Mouse (Mus musculus) left cerebral cortex, adult 18-20 months (tissue): Measurements from ENCODE around the gene Rtbdn. TPM values are rescaled to one million over a fixed set of nuclear protein-coding genes. Genes with fewer than 3 reads are reported as not detected.

ENCODE experiments used
- DNase-seq, 2 experiments: peaks; one replicate each; pipeline ENCODE4 v3.0.0; 2021 to 2022; ENCODE audit warnings: low spot score in 2 of 2, mixed read lengths in 1 of 2
- total RNA-seq, 2 experiments: library from RNA; stranded (reverse); gene quantifications; 2 replicates each; pipeline ENCODE4 v1.2.3; 2021

Gene Rtbdn
- total RNA-seq, 2 experiments from 2014 or later: 0.91 to 1.3 TPM

DNA sequence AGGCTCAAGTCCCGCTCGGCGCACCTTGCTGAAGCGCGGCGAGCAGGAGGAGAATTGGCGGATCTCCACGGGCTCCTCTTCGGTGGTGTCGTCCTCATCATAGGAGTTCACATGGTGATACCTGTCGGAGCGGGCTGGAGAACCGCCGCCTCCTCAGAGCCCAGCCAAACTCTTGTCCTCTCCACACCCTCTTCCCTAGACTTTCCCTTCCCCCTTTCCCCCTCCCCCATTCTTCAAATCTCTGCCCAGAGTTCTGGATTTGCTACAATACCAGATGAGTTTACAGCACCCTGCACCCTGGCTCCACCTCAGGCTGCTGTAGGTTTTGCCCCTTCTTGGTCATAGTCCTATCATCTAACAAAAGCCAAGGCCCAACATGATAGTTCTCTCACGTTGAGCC is 28.1 kb upstream of the Rtbdn start:
- DNase-seq: no peak

DNA sequence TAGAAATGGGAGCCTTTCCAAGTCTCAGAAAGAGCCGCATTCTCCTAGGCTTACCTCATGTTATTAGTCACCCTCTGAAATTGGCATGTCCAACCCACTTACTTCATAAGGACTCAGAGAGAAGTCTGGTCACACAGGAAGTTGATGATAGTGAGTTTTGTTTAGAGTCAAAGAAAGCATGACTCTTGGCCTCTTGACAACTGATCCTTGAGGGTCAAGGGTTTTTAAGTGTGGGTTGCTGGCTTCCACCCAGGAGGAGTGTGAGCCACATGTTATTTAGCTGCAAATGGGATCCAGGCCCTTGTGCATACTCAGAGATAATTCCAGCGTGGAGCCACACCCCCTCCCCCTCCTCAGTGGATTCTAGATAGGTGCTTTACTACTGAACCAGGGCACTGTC is 25.2 kb upstream of the Rtbdn start:
- no peak for DNase-seq

- no peak for DNase-seq
Measured at GRCm38 (mm10) chr8:84925557-84925956, 21.2 kb upstream of the Rtbdn start.

- DNase-seq: no peak
Measured at GRCm38 (mm10) chr8:84927513-84927912, 19.3 kb upstream of the Rtbdn start.

- peak; percentile 75 to 79 for DNase-seq
Measured at GRCm38 (mm10) chr8:84928456-84929306, 18.1 kb upstream of the Rtbdn start.

GRCm38 (mm10) chr8:84930582-84930981 is 16.2 kb upstream of the Rtbdn start:
- DNase-seq: no peak

DNA sequence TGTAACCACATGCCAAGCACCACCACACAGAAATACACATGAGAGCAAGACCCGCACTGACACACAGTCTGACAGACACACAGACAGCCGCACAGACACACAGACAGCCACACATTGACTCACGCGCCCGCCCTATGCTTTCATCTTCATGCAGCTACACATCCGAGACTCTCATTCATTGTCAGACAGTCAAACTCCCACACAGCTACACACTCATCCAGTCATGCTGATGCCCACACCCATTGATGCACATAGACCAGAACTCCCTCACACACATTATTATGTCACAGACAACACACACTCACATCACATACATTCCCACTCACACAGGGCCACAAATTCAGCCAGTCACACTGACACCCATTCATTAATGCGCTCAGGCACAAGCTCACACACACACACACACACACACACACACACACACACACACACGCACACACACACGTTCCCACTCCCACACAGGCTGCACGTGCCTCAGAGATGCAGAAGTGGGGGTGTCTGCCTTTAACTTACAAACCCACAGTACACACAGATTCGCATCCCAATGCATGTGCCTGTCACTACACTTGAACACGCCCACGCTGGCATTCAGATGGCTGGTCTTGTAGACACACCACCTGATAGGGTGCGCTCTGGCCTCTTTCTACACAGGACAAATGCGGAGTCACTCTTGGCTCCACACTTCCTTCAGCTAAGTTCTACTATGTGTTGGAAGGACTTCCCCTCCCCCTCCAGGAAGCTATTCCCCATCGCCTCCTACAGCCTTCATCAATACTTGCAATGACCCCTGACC is 12.8 kb upstream of the Rtbdn start:
- peak in 1 of 2 experiments; percentile 40 for DNase-seq

GRCm38 (mm10) chr8:84934860-84935259 is 11.9 kb upstream of the Rtbdn start:
- peak; percentile 48 to 50 for DNase-seq

GRCm38 (mm10) chr8:84935489-84935888 is 11.3 kb upstream of the Rtbdn start:
- no peak for DNase-seq

DNA sequence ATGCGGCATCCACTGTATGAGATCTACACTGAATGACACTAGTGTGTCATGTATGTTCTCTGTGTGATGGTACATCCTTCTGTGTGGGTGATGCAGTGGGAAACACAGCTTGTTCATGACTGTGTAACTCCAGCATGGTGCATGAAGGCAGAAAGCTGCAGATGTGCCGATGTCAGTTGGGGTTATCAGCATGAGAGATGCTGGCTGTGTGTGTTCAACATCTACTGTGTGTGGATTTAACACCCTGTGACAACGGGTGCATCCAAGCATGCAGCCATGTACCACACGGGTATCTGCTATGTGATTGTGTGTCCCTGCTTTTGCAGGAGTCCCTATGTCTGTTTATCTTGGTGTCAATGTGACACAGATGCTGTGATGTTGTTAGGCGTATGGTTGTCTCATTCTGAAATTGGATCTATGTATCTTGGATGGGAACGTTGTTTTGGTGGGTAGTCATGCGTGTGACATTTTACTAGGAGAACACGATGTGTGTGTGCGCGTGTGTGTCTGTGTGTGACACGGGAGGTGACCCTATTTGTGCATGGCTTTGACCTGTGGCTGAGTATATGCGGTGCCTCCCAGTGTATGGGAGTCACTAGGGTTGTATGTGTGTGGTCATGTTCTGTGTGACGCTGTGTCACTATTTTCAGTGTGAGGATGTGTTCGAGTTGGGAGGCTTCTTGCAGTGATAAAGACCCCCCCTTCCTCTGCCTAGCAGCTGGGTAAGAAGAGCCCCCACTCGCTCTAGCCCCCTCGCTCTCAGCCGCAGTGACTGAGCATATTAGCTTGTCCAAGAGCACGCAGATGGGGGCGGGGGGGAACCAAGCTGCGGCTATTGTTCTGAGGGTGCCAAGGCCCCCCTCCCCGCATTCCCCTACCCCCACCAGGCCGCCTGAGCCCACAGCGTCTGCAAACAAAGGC is 10.5 kb upstream of the Rtbdn start:
- DNase-seq: no peak

- peak; percentile 81 to 83 for DNase-seq
Measured at GRCm38 (mm10) chr8:84936962-84937546, 9.7 kb upstream of the Rtbdn start, which contains the start of gene Mast1. Gene Mast1, minus strand, starts transcription at chr8:84937359.

DNA sequence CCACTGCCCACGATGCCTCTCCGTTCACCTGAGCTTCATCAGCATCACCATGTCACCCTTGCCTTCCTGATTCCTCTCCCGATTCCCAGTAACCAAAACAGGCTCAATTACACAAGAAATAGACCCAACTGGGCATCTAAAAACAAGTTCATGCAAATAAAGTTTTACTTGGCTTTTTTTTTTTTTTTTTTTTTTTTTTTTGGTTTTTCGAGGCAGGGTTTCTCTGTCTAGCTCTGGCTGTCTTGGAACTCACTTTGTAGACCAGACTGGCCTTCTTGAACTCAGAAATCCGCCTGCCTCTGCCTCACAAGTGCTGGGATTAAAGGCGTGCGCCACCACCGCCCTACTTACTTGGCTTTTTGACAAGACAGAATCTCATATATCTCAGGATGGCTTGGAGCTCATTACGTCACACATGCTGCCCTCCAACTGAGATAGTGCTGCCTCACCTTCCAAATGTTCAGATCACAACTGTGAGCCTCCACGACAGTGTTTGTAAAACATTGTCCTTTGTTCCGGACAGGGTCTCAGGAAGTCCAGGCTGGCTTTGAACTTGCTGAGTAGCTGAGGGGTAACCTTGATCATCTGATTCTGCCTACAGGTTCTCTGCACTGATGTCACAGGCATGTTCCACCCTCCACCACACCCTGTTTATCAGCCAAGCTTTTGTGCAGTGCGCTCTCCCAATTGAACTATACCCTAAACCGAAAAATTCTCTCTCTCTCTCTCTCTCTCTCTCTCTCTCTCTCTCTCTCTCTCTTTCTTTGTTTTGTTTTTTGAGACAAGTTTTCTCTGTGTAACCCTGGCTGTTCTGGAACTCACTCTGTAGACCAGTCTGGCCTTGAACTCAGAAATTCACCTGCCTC is 8.9 kb upstream of the Rtbdn start:
- no peak for DNase-seq

GRCm38 (mm10) chr8:84943699-84944098 is 3.1 kb upstream of the Rtbdn start:
- DNase-seq: no peak

DNA sequence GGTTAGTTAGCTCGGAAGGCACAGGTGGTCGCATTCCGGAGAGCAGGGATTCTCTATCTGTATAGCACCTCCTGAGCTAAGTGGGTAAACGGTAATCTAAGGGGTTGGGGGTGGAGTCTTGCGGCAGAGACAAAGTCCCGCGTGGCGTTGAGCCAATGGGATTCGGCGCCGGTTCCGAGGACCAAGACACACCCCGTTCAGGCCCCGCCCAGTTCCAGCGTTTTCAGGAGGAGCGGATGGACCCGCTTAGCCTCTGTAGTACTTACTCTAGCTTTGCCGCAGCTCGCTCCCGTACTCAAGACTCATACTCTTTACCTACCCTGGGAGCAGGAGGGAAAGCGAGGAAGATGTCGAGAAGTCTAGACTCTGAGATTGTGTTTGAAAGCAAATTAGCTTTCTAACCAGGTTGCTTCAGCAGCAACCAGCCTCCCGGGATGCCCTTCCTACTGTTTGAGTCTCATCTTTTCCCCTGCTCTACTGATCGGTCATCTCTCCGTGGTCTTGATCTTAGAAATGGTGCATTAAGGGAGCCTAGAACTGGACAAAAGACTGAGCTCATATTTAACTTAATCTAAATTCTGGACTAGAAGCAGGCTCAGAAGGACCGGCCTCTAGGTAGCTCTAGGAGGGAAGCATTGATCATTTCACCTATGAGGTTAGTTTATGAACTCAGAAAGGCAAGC is 2.2 kb upstream of the Rtbdn start:
- DNase-seq: peak; percentile 78

- DNase-seq: peak; percentile 79 to 87
Measured at GRCm38 (mm10) chr8:84945235-84945632, 1.6 kb upstream of the Rtbdn start.

GRCm38 (mm10) chr8:84945633-84946527 is 911 bp upstream of the Rtbdn start:
- peak in 1 of 2 experiments; percentile 58 for DNase-seq

DNA sequence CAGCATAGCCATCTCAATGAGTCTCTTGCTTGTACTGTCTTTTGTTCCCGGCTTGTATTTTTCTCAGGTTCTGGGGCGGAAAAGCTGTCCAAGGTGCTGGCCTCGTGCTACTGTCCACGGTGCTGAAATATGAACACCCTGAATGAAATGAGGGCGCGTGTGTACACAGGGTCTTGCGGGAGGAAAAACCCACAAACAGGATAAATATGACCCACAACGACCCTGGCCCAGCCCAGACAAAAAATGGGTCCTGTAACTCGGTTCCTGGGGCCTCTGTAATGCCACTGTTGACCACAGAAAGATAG is 402 bp downstream of the Rtbdn start:
- DNase-seq: no peak

DNA sequence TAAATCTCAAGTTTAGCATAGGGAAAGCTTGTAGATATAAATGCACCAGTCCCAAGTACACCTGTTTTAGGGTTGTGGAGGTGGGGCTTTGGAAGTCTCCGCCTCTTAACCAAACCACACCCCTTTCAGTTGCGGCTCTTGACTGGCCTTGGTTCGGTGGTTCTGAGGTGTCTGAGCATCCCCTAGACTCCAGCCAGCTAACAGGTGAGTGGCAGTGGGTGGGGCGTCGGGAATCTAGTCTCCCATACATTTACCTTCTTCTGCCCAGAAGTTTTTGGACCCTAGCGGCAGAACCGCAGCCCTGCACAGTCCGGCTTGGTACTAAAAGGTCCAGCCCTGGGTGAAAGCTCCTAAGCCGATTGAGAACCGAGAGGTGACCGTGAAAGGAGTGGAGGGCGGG is 3.0 kb downstream of the Rtbdn start:
- no peak for DNase-seq
